Mouse (Mus musculus) embryo, embryonic 10.5 days (tissue): ENCODE data around the gene Sapcd1.
A peak's percentile ranks its signal among the peaks of the same experiment; 100 is the strongest.

Experiments
- DNase-seq: peaks from one replicate; pipeline ENCODE4 v3.0.0-alpha.2; 2015; ENCODE audit warnings: low spot score

The Sapcd1 gene

GRCm38 (mm10) chr17:34980655-34981054, 47.2 kb downstream of the Sapcd1 start:
- peak; percentile 80 for DNase-seq

- no peak for DNase-seq
These were observed 48.2 kb downstream of the Sapcd1 start for GRCm38 (mm10) chr17:34979631-34980030.

GRCm38 (mm10) chr17:34978239-34978638, 49.6 kb downstream of the Sapcd1 start:
- DNase-seq: no peak

- no peak for DNase-seq
These were observed 50.8 kb downstream of the Sapcd1 start for GRCm38 (mm10) chr17:34977000-34977399.
